Mouse (Mus musculus): Measurements from ENCODE around the gene Actn4. TPM values are rescaled to one million over a fixed set of nuclear protein-coding genes. Genes with fewer than 3 reads are reported as not detected.

The Actn4 gene
- polyA plus RNA-seq, 1 experiment from 2014 or later: 413 TPM

DNA sequence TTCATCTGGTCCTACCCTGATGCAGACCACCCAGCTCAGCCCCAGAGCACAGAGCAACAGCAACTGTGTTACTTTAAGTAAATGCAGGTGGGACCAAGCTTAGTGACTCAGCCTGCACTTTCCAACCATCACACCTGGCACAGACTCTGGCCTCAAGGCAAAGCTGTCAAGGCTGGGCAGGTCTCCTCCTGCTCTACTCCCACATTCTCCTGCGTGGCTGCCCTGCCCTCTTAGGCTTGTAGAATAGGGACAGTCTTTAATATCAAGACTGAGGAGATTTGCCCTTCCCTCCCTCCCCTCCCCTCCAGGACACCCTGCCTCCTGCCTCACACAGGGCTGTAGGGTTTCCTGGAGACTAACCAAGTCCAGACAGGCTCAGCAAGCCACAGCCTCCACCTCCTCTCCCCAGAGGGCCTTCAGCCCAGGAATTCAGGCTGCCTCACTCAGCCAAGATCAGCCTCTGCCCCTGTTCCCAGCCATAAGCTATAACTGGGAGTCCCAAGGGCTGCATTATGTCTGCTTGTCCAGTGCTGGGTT, 112.4 kb downstream of the Actn4 start:
- Histone ChIP-seq H3K4me2 (ENCODE audit: low read depth, low read length) (no peak overlapping the region), H3K27ac (ENCODE audit: low read length) (peak overlapping the region; percentile 87), H3K4me1 (ENCODE audit: control insufficient read depth, insufficient read depth, low read length) (peaks cover 9% of the 10 kb centered on the region; the same call in 1 of the 2 replicates), H3K36me3 (ENCODE audit: control insufficient read depth, insufficient read depth, low read length) (no peaks in the 10 kb centered on the region), H3K4me3 (replicated peaks; ENCODE audit: low read length) (no peak overlapping the region), H3K9ac (ENCODE audit: low read length) (peak overlapping the region; percentile 63), H3K9me3 (replicated peaks; ENCODE audit: control insufficient read depth, low read length) (no peaks in the 10 kb centered on the region), H3K27me3 (ENCODE audit: control insufficient read depth, insufficient read depth, low read length) (no peaks in the 10 kb centered on the region)
- WGBS: 33% methylated on average over 1 of the region's 1 CpGs
- ATAC-seq (ENCODE audit: insufficient read depth, low FRiP score): peak; percentile 90

DNA sequence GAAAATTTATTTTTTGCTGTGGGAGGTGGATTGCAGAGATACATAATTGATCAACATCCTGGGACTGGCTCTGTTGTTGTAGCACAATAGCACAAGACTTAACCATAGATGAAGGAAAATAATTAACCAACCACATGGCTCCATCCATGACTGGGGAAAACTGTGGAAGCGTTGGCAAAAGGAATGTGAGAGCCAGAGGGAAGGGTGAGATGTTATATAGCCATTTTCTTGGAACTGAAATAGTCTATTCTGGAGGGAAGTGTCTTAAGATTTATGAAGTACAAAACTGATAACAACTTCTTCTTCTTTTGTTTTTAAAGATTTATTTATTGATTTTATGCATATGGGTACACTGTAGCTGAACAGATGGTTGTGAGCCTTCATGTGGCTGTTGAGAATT, 114.9 kb downstream of the Actn4 start:
- H3K27me3 ChIP-seq (ENCODE audit: control insufficient read depth, insufficient read depth, low read length): no peaks in the 10 kb centered on the region
- 73% methylated on average over 1 of the region's 1 CpGs for WGBS
- ATAC-seq (ENCODE audit: insufficient read depth, low FRiP score): no peak

More for the DNA sequence above, 114.9 kb downstream of the Actn4 start:
- H3K4me3 ChIP-seq (replicated peaks; ENCODE audit: low read length): no peak overlapping the region
- no peaks in the 10 kb centered on the region for H3K9me3 ChIP-seq (replicated peaks; ENCODE audit: control insufficient read depth, low read length)
- H3K36me3 ChIP-seq (ENCODE audit: control insufficient read depth, insufficient read depth, low read length): no peaks in the 10 kb centered on the region
- no peak overlapping the region for H3K4me2 ChIP-seq (ENCODE audit: low read depth, low read length)
- H3K27ac ChIP-seq (ENCODE audit: low read length): no peak overlapping the region
- no peak overlapping the region for H3K9ac ChIP-seq (ENCODE audit: low read length)
- H3K4me1 ChIP-seq (ENCODE audit: control insufficient read depth, insufficient read depth, low read length): peaks cover 9% of the 10 kb centered on the region; the same call in 1 of the 2 replicates

Other genes with a start within 250 kb of the Actn4 start
- gene Fbxo17, start 245.5 kb downstream of the Actn4 start, polyA plus RNA-seq (2015; fragmentation: Nextera tagmentation; extraction: Ambion mirVana): 9.0 and 9.1 TPM in 2 replicates
- gene Mrps12, start 220.5 kb downstream of the Actn4 start, polyA plus RNA-seq (2015; fragmentation: Nextera tagmentation; extraction: Ambion mirVana): 117 and 135 TPM in 2 replicates
- 22.4 and 22.9 TPM in 2 replicates for gene Sars2, start 220.3 kb downstream of the Actn4 start, polyA plus RNA-seq (2015; fragmentation: Nextera tagmentation; extraction: Ambion mirVana)
- gene Ccer2, start 206.2 kb downstream of the Actn4 start, polyA plus RNA-seq (2015; fragmentation: Nextera tagmentation; extraction: Ambion mirVana): 0.30 TPM in 1 of 2 replicates, not detected in the other
- 62.1 and 63.7 TPM in 2 replicates for gene Sirt2, start 195.6 kb downstream of the Actn4 start, polyA plus RNA-seq (2015; fragmentation: Nextera tagmentation; extraction: Ambion mirVana)
- 37.2 and 38.9 TPM in 2 replicates for gene Nfkbib, start 194.8 kb downstream of the Actn4 start, polyA plus RNA-seq (2015; fragmentation: Nextera tagmentation; extraction: Ambion mirVana)
- gene Rinl, start 173.4 kb downstream of the Actn4 start, polyA plus RNA-seq (2015; fragmentation: Nextera tagmentation; extraction: Ambion mirVana): 5.0 and 5.9 TPM in 2 replicates
- 170 and 200 TPM in 2 replicates for gene Hnrnpl, start 153.8 kb downstream of the Actn4 start, polyA plus RNA-seq (2015; fragmentation: Nextera tagmentation; extraction: Ambion mirVana)
- gene Ech1, start 137.1 kb downstream of the Actn4 start, polyA plus RNA-seq (2015; fragmentation: Nextera tagmentation; extraction: Ambion mirVana): 227 and 230 TPM in 2 replicates
- gene Lgals4, start 128.5 kb downstream of the Actn4 start, polyA plus RNA-seq (2015; fragmentation: Nextera tagmentation; extraction: Ambion mirVana): 353 and 382 TPM in 2 replicates
- 5.8 and 9.9 TPM in 2 replicates for gene Lgals7, start 98.5 kb downstream of the Actn4 start, polyA plus RNA-seq (2015; fragmentation: Nextera tagmentation; extraction: Ambion mirVana)
- 0.56 and 0.59 TPM in 2 replicates for gene Capn12, start 80.9 kb downstream of the Actn4 start, polyA plus RNA-seq (2015; fragmentation: Nextera tagmentation; extraction: Ambion mirVana)
- 339 and 345 TPM in 2 replicates for gene Eif3k, start 19.5 kb upstream of the Actn4 start, polyA plus RNA-seq (2015; fragmentation: Nextera tagmentation; extraction: Ambion mirVana)
- gene Map4k1, start 19.7 kb upstream of the Actn4 start, polyA plus RNA-seq (2015; fragmentation: Nextera tagmentation; extraction: Ambion mirVana): 7.9 and 8.4 TPM in 2 replicates
- gene Ryr1, start 162.8 kb upstream of the Actn4 start, polyA plus RNA-seq (2015; fragmentation: Nextera tagmentation; extraction: Ambion mirVana): 0.45 and 2.6 TPM in 2 replicates
- 0.56 and 0.61 TPM in 2 replicates for gene Rasgrp4, start 172.5 kb upstream of the Actn4 start, polyA plus RNA-seq (2015; fragmentation: Nextera tagmentation; extraction: Ambion mirVana)
- gene Fam98c, start 193.9 kb upstream of the Actn4 start, polyA plus RNA-seq (2015; fragmentation: Nextera tagmentation; extraction: Ambion mirVana): 18.9 and 19.6 TPM in 2 replicates
- 0.51 and 0.56 TPM in 2 replicates for gene Ggn, start 207.9 kb upstream of the Actn4 start, polyA plus RNA-seq (2015; fragmentation: Nextera tagmentation; extraction: Ambion mirVana)
- gene Spred3, start 208.1 kb upstream of the Actn4 start, polyA plus RNA-seq (2015; fragmentation: Nextera tagmentation; extraction: Ambion mirVana): 1.6 and 2.2 TPM in 2 replicates
- 242 and 249 TPM in 2 replicates for gene Psmd8, start 218.4 kb upstream of the Actn4 start, polyA plus RNA-seq (2015; fragmentation: Nextera tagmentation; extraction: Ambion mirVana)

Measured in stomach, embryonic 16.5 days (tissue).